Mouse (Mus musculus) inflammation-experienced regulatory T-cells, adult 16 weeks (primary cell): Measurements from ENCODE around the gene Ifna13. TPM values are rescaled to one million over a fixed set of nuclear protein-coding genes. Genes with fewer than 3 reads are reported as not detected.

Source experiments
- polyA plus RNA-seq: library from polyadenylated mRNA; unstranded; fragments of 100-300 nt; shearing (Covaris generic); gene quantifications from one replicate; pipeline ENCODE4 v1.2.1, GENCODE M21; 2017

Gene Ifna13
- polyA plus RNA-seq = not detected

DNA sequence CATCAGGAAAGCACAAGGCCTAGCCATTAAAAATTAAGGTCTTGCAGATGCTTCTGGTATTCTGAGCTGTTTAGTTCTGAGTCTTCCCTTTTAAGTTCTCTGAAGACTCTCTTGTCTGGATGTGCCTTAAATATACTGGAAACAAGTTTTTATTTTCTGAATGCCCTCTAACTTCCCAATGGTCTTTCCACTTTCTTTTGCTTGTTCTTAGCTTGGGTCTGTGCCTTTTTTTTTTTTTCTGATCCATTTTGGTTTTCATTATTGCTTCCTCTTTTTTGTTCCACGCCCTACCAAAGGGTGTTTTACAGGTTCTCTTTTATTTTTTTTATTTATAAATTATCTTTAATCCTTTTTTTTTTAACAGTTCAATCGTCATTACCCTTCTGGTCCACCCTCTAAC lies at the start of gene Ifna13:
Gene Ifna13, minus strand, starts transcription at position 101 of the 400 bp plus-strand sequence.

DNA sequence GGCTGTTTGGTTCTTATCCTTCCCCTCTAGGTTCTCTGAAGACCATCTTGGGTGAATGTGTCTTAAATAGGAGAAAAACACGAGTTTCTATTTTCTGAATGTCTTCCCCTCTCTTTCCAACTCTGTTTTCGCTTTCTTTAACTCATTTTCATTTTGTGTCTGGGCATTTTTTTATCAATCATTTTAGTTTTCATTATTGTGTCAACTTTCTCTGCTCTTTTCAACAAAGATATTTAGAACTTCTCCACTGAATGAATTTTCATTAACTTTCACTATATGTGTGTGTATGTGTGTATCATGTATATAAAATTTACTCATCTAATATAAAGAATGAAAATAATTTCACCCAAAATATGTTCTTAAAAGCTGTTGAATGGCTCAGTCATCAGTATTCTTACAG lies 47.0 kb upstream of the Ifna13 start, which contains the start of gene Ifnab:
Gene Ifnab, minus strand, starts transcription at position 101 of the 400 bp plus-strand sequence.

DNA sequence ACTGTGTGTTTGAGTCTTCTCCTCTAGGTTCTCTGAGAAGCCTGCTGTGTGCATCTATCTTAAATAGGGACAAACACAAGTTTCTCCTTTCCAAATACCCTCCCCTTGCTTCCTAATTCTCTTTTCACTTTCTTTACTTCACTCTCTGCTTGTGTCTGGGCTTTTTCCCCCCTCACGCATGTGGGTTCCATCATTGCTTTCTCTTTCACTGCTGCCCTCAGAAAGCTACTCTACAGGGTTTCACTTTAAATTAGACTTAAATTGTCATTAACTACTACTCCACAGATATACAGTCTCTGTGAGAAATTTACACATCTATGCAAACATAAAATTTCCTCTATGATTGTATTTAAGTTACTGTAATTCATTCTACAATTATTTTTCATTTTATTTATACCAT lies 39.6 kb upstream of the Ifna13 start, which contains the start of gene Ifna2:
Gene Ifna2, minus strand, starts transcription at position 101 of the 400 bp plus-strand sequence.

DNA sequence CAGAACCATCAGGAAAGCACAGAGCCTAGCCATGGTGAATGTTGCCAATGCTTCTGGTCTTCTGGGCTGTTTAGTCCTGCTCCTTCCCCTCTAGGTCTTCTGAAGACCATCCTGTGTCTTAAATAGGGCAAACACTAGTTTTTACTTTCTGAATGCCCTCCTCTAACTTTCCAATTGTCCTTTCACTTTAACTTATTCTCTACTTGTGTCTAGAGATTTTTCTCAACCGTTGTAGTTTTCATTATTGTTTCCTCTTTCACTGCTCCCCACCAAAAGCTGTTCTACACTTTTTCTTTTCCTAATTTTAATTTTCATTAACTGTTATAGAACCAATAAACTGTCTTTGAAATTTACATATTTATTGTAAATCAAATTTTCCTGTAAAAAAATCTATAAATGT lies 32.6 kb upstream of the Ifna13 start, which contains the start of gene Ifna16:
Gene Ifna16, minus strand, starts transcription at position 101 of the 400 bp plus-strand sequence.

DNA sequence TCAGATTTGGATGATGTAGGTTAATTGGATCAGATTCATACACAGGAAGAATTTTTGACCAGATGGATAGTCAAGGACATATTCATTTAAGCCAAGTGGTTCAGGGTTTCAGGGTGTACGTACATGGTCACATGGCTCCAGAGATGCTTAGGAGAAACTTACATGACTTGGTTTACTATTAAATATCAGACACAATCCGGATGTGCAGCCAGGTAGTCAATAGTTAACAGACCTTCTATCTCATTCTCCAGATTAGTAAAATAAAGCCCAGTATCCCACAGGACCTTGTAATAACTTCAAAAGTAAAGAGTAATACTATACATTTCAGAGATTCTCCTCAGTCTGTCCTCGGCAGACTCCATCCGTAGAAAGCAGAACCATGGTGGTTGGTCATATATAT lies 9.9 kb downstream of the Ifna13 start, which contains the start of gene C87499:
Gene C87499, minus strand, starts transcription at position 101 of the 400 bp plus-strand sequence.

DNA sequence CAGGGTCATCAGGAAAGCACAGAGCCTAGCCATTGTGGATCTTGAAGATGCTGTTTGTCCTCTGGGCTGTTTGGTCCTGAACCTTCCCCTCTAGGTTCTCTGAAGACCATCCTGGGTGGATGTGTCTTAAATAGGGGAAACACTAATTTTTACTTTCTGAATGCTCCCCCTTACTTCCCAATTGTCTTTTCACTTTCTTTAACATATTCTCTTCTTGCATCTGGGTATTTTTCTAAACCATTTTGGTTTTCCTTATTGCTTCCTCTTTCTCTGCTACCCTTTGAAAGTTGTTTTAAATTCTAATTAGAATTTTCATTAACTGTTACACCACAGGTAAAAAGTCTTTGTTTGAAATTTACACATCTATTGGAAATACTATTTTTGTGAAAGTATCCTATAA lies 41.0 kb downstream of the Ifna13 start, which contains the start of gene Ifna12:
Gene Ifna12, minus strand, starts transcription at position 101 of the 400 bp plus-strand sequence.

Other genes starting within 250 kb of the Ifna13 start
- gene Hacd4, start 205.5 kb downstream of the Ifna13 start, polyA plus RNA-seq = 0.65 TPM
- not detected for gene Ifnb1, start 121.7 kb downstream of the Ifna13 start, polyA plus RNA-seq
- gene Ifna15, start 86.2 kb downstream of the Ifna13 start, polyA plus RNA-seq = not detected
- gene Ifna14, start 72.7 kb downstream of the Ifna13 start, polyA plus RNA-seq = not detected
- gene Ifna9, start 52.1 kb downstream of the Ifna13 start, polyA plus RNA-seq = not detected
- gene Ifna12, start 41.1 kb downstream of the Ifna13 start, polyA plus RNA-seq = not detected
- not detected for gene C87499, start 10.0 kb downstream of the Ifna13 start, polyA plus RNA-seq
- not detected for gene Ifna16, start 32.5 kb upstream of the Ifna13 start, polyA plus RNA-seq
- gene Ifna2, start 39.5 kb upstream of the Ifna13 start, polyA plus RNA-seq = not detected
- not detected for gene Ifnab, start 46.9 kb upstream of the Ifna13 start, polyA plus RNA-seq
- not detected for gene Gm26566, start 77.3 kb upstream of the Ifna13 start, polyA plus RNA-seq
- 24.6 TPM for gene Klhl9, start 78.0 kb upstream of the Ifna13 start, polyA plus RNA-seq
- gene Gm13271, start 110.4 kb upstream of the Ifna13 start, polyA plus RNA-seq = not detected
- not detected for gene Gm13283, start 115.7 kb upstream of the Ifna13 start, polyA plus RNA-seq
- not detected for gene Gm13290, start 129.4 kb upstream of the Ifna13 start, polyA plus RNA-seq
- not detected for gene Gm13289, start 132.5 kb upstream of the Ifna13 start, polyA plus RNA-seq
- not detected for gene Gm13272, start 135.4 kb upstream of the Ifna13 start, polyA plus RNA-seq
- gene Ifnz, start 137.7 kb upstream of the Ifna13 start, polyA plus RNA-seq = 0.72 TPM
- not detected for gene Gm13276, start 141.2 kb upstream of the Ifna13 start, polyA plus RNA-seq
- not detected for gene Gm13277, start 144.2 kb upstream of the Ifna13 start, polyA plus RNA-seq
- not detected for gene Gm13278, start 147.1 kb upstream of the Ifna13 start, polyA plus RNA-seq
- not detected for gene Gm13275, start 150.0 kb upstream of the Ifna13 start, polyA plus RNA-seq
- gene Gm13279, start 152.9 kb upstream of the Ifna13 start, polyA plus RNA-seq = not detected
- gene Gm13285, start 155.2 kb upstream of the Ifna13 start, polyA plus RNA-seq = 1.2 TPM
- gene Gm13287, start 158.8 kb upstream of the Ifna13 start, polyA plus RNA-seq = not detected
- not detected for gene Gm13288, start 161.1 kb upstream of the Ifna13 start, polyA plus RNA-seq
- not detected for gene Ifna7, start 171.8 kb upstream of the Ifna13 start, polyA plus RNA-seq
- gene Ifna11, start 175.5 kb upstream of the Ifna13 start, polyA plus RNA-seq = not detected
- not detected for gene Ifna6, start 183.0 kb upstream of the Ifna13 start, polyA plus RNA-seq
- gene Ifna5, start 191.1 kb upstream of the Ifna13 start, polyA plus RNA-seq = not detected
- gene Ifna4, start 197.4 kb upstream of the Ifna13 start, polyA plus RNA-seq = not detected
- not detected for gene Ifna1, start 205.6 kb upstream of the Ifna13 start, polyA plus RNA-seq
- gene Ifne, start 235.7 kb upstream of the Ifna13 start, polyA plus RNA-seq = not detected